Mouse (Mus musculus): ENCODE measurements around the gene Arl15.

GRCm38 (mm10) chr13:113870403-113870802 is 76.1 kb downstream of the Arl15 start:
- TF ChIP-seq POLR2A (IDR thresholded peaks at IDR 0.05; ENCODE audit: insufficient read depth, low read depth, low read length) = no peak
- TF ChIP-seq CTCF (IDR thresholded peaks at IDR 0.05) = no peak
- TF ChIP-seq EP300 (IDR thresholded peaks at IDR 0.05; ENCODE audit: insufficient read depth, low read depth, low read length) = no peak

Data from heart, adult 2 months (tissue).